Mouse (Mus musculus) limb, embryonic 14.5 days (tissue): Measurements from ENCODE around the gene Dctn2. TPM values are rescaled to one million over a fixed set of nuclear protein-coding genes. Genes with fewer than 3 reads are reported as not detected.

Source experiments
- ATAC-seq: fragments of 200-750 bp; cut with Nextera tagmentation; 2 replicates; pipeline ENCODE4 v1.8.0; 2017; ENCODE audit warnings: low read depth, moderate number of reproducible peaks, moderate TSS enrichment; ENCODE audit not compliant: low FRiP score
- DNase-seq: peaks from one replicate; pipeline ENCODE4 v3.0.0-alpha.2; 2015; ENCODE audit warnings: low spot score
- H3K27ac ChIP-seq: fragments of 300-500 bp; sonication (generic); replicated peaks from 2 replicates; pipeline ENCODE4 v1.5.1; 2014; ENCODE audit warnings: low read depth, mild to moderate bottlenecking, low read length, moderate library complexity, mixed read lengths
- H3K27me3 ChIP-seq: fragments of 300-500 bp; sonication (generic); 2 replicates; pipeline ENCODE4 v1.6.1; 2014; ENCODE audit warnings: low read length, mixed read lengths; ENCODE audit not compliant: control insufficient read depth, insufficient read depth
- H3K36me3 ChIP-seq: fragments of 300-500 bp; sonication (generic); 2 replicates; pipeline ENCODE4 v1.6.1; 2014; ENCODE audit warnings: mild to moderate bottlenecking, low read length, moderate library complexity, mixed read lengths; ENCODE audit not compliant: control insufficient read depth, insufficient read depth
- H3K4me1 ChIP-seq: fragments of 300-500 bp; sonication (generic); 2 replicates; pipeline ENCODE4 v1.6.1; 2014; ENCODE audit warnings: antibody characterized with exemption, low read length, mixed read lengths; ENCODE audit not compliant: control insufficient read depth, insufficient read depth
- H3K4me2 ChIP-seq: fragments of 300-500 bp; sonication (generic); replicated peaks from 2 replicates; pipeline ENCODE4 v1.6.1; 2014; ENCODE audit warnings: low read depth, mild to moderate bottlenecking, low read length, moderate library complexity; ENCODE audit not compliant: severe bottlenecking
- H3K4me3 ChIP-seq: fragments of 300-500 bp; sonication (generic); replicated peaks from 2 replicates; pipeline ENCODE4 v1.5.1; 2014; ENCODE audit warnings: low read length
- H3K9ac ChIP-seq: fragments of 300-500 bp; sonication (generic); 2 replicates; pipeline ENCODE4 v1.6.1; 2014; ENCODE audit warnings: mild to moderate bottlenecking, low read depth, low read length, moderate library complexity; ENCODE audit not compliant: severe bottlenecking
- H3K9me3 ChIP-seq: fragments of 300-500 bp; sonication (generic); 2 replicates; pipeline ENCODE4 v1.6.1; 2016; ENCODE audit warnings: low read length; ENCODE audit not compliant: control insufficient read depth
- POLR2A ChIP-seq: fragments of 200-500 bp; IDR thresholded peaks from 2 replicates; pipeline ENCODE4 v1.8.0; 2012; ENCODE audit warnings: inconsistent platforms, mild to moderate bottlenecking, moderate library complexity, borderline replicate concordance; ENCODE audit not compliant: insufficient read depth, insufficient read length; ENCODE audit errors: extremely low read depth
- WGBS: fragments of 180-500 bp; shearing (Covaris S2); extraction: QIAGEN DNeasy Blood & Tissue Kit; methylation state at CpG from one replicate; pipeline ENCODE4 v1.1.7; 2014; 5-methylcytosine and 5-hydroxymethylcytosine counted together
- polyA plus RNA-seq, 2 experiments: library from polyadenylated mRNA; depleted of rRNA in 1 of 2; stranded (reverse) in 1 of 2; unstranded in 1 of 2; fragments of >200 nt; fragmentation: Nextera tagmentation in 1 of 2; extraction: Ambion mirVana in 1 of 2; gene quantifications; 2 replicates each; pipeline versions ENCODE4 v1.2.1 to v1.2.3; 2012 to 2014

Gene Dctn2
- polyA plus RNA-seq, 2 experiments, result 168 to 221 TPM

DNA sequence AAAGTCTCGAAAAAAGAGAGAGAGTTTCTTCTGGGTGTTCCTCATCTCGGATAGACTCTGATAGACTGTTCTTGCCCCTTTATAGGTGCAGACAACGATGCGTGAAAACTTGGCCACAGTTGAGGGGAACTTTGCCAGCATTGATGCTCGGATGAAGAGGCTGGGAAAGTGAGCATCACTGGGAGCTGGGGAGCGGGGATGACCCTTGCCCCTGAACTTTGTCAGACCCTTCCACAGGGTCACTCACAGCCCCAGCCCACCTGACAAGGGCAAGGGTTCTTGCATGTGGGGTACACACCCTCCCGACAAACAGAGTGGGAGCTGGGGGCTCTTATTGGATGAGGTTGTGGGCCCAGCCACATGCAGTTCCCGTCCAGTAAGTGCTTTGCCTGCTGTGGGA lies 15.1 kb downstream of the Dctn2 start:
- Histone ChIP-seq H3K9me3 (no peaks in the 10 kb centered on the region), H3K4me3 (no peak overlapping the region), H3K36me3 (peaks cover 98% of the 10 kb centered on the region), H3K9ac (no peak overlapping the region), H3K4me1 (no peaks in the 10 kb centered on the region), H3K4me2 (no peak overlapping the region), H3K27ac (no peak overlapping the region), H3K27me3 (no peaks in the 10 kb centered on the region)
- 87% methylated on average over 8 of the region's 8 CpGs for WGBS
- ATAC-seq (no peak), DNase-seq (no peak)
- TF ChIP-seq POLR2A, result no peak

DNA sequence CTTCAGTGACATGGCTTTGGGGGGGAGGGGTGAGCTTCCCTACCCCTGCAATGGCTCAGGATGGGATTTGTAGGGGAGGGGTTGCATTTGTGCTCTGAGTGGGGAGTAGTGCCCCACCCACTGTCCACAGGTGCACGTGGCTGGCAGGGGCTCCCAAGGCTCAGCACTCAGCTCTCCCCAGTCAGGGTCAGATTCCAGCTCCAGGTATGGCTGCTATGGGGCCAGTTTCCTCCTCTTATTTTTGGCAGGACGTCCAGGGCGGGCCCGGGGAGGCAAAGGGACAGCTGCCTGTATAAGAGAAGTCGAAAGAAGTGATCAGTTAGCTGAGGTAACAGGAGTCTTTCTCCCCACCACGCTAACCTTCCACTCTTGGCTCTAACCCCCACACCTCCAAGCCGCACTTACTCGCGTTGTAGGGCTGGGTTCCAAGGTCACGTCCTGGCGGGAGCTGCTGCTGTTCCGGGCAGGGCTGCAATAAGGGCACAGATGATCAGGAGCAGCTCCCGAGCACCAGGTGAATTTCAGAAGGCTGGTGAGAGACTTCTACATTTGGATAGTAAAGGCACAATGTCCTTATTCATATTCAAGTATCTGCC lies 16.6 kb downstream of the Dctn2 start:
- whole genome bisulfite sequencing, result 86% methylated on average over 13 of the region's 13 CpGs
- DNase-seq (no peak), ATAC-seq (no peak)
- no peaks in the 10 kb centered on the region for H3K27me3 ChIP-seq
- H3K4me3 ChIP-seq, result no peak overlapping the region
- TF ChIP-seq POLR2A, result no peak
- no peaks in the 10 kb centered on the region for H3K9me3 ChIP-seq
- no peak overlapping the region for H3K9ac ChIP-seq
- no peak overlapping the region for H3K4me2 ChIP-seq
- peaks cover 10% of the 10 kb centered on the region for H3K4me1 ChIP-seq
- H3K36me3 ChIP-seq, result peaks cover 95% of the 10 kb centered on the region
- no peak overlapping the region for H3K27ac ChIP-seq

DNA sequence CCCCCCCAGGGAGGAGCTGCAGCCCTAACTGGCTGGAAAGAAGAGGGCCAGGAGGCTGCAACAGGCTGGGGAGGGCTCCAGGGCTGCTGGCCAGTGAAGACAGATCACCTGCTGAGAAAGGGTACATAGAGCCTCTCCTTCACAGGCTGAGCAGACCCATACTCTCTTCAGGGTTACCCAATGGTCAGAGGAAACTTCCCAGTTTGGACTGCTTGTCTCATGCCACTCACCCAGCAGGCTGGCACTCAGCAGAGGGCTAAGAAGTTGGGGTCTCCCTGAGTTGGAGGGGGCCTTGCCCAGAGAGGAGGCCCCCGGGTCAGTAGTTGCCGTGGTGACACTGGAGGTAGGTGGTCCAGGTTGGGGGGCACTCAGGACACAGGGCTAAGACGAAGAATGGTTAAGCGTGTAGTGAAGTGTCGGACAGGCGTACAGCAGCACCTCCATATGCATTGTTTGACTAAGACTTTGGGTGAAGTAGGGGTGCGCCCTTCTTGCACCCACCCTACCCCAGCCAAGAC lies 18.0 kb downstream of the Dctn2 start:
- no peak for TF ChIP-seq POLR2A
- Histone ChIP-seq H3K4me2 (no peak overlapping the region), H3K27me3 (no peaks in the 10 kb centered on the region), H3K27ac (no peak overlapping the region), H3K4me3 (no peak overlapping the region), H3K9ac (no peak overlapping the region), H3K9me3 (no peaks in the 10 kb centered on the region), H3K4me1 (peaks cover 13% of the 10 kb centered on the region), H3K36me3 (peaks cover 81% of the 10 kb centered on the region)
- WGBS, result 90% methylated on average over 7 of the region's 7 CpGs
- ATAC-seq (no peak), DNase-seq (no peak)

DNA sequence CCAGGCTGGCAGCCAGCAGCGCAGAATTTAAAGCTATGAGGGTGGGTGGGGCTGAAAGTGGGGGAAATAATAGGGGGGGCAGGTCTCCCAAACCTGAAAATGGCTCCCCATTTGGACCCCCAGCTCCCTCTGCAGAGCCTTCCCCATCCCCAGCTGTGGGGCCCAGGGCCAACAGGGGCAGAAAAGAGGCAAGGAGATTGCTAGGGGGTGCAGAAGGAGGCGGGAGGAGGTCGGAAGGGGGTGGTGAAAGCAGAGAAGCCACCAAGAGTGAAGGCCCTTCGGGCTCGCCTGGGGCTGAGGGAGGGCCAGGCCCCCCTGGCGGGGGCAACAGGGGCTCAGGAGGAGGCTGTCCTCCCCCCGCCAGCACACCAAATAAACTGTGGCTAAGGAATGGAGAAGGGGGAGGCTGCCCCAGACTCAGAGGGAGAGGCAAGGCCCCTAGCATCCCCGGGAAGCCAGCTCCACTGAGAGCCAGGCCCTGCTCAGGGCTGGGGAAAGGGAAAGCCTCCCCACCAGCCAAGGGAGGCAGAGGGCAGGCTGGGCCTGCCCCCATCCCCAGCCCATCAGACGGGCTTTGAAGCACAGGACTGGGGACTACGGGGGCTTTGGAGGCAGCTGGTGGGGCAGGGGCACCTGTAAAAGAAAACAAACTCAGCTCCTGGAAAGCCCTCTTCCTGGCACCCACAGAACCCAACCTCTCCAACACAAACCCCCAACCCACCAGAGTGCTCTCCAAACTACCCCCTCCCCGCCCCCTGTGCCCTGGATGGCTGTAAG lies 18.7 kb downstream of the Dctn2 start:
- DNase-seq (no peak), ATAC-seq (no peak)
- Histone ChIP-seq H3K4me3 (no peak overlapping the region), H3K36me3 (peaks cover 75% of the 10 kb centered on the region), H3K27me3 (no peaks in the 10 kb centered on the region), H3K9me3 (no peaks in the 10 kb centered on the region), H3K9ac (peak overlapping the region; percentile 28), H3K4me2 (no peak overlapping the region), H3K4me1 (peaks cover 19% of the 10 kb centered on the region), H3K27ac (no peak overlapping the region)
- WGBS, result 76% methylated on average over 11 of the region's 11 CpGs
- no peak for TF ChIP-seq POLR2A

DNA sequence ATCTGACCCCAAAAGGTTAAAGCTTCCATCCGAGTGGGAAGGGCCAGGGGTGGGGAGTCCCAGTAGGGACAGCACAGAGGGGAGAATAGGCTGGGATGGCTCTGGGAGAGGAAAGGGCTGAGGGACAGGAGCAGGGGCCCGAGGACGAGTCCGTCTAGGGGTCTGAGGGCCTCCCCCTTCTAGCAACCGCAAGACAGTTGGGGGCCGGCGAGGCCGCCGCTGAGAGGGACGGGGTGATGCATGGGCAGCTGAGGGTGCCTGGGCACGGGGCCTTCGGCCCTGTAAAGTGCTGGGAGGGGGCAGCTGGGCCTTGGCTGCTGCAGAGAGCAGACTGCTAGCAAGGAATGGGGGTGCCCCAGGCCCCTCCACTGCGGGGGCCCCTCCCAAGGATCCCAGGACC lies 19.5 kb downstream of the Dctn2 start:
- H3K9ac ChIP-seq, result 0 out of 2 replicates have a peak overlapping the region, but pooled peaks have one; percentile 28
- H3K4me1 ChIP-seq, result peaks cover 21% of the 10 kb centered on the region
- ATAC-seq (no peak), DNase-seq (no peak)
- no peak overlapping the region for H3K27ac ChIP-seq
- no peaks in the 10 kb centered on the region for H3K27me3 ChIP-seq
- no peak for TF ChIP-seq POLR2A
- WGBS, result 85% methylated on average over 11 of the region's 13 CpGs
- H3K4me3 ChIP-seq, result no peak overlapping the region
- H3K36me3 ChIP-seq, result peaks cover 67% of the 10 kb centered on the region
- H3K4me2 ChIP-seq, result no peak overlapping the region
- H3K9me3 ChIP-seq, result no peaks in the 10 kb centered on the region
